Mouse (Mus musculus) testis, adult 2 months (tissue): ENCODE measurements around the gene Sae1.

Experiments
- CTCF ChIP-seq: fragments of 200-500 bp; IDR thresholded peaks from 2 replicates; pipeline ENCODE4 v1.5.1; 2012; ENCODE audit warnings: low read depth, mild to moderate bottlenecking, inconsistent platforms, low read length, moderate library complexity; ENCODE audit not compliant: control insufficient read depth, insufficient read depth, insufficient replicate concordance
- POLR2A ChIP-seq: fragments of 200-500 bp; IDR thresholded peaks from 2 replicates; pipeline ENCODE4 v1.6.1; 2012; ENCODE audit warnings: low read depth, mild to moderate bottlenecking, inconsistent platforms, low read length, moderate library complexity; ENCODE audit not compliant: control insufficient read depth

- no peak for TF ChIP-seq CTCF
- no peak for TF ChIP-seq POLR2A
Observed at GRCm38 (mm10) chr7:16271139-16271538, 116.5 kb downstream of the Sae1 start.
